Mouse (Mus musculus): ENCODE measurements around the gene Tent4a.

GRCm38 (mm10) chr13:69517445-69517844 is 17.0 kb downstream of the Tent4a start:
- TF ChIP-seq CTCF (IDR thresholded peaks at IDR 0.05): no peak
- TF ChIP-seq EP300 (IDR thresholded peaks at IDR 0.05): no peak
